Mouse (Mus musculus): Measurements from ENCODE around the gene Dhps.

GRCm38 (mm10) chr8:85096196-85096595 is 24.6 kb downstream of the Dhps start:
- TF ChIP-seq POLR2A (IDR thresholded peaks at IDR 0.05; ENCODE audit: control insufficient read depth, low read depth, low read length) (no peak), CTCF (IDR thresholded peaks at IDR 0.05; ENCODE audit: control insufficient read depth, insufficient read depth, insufficient replicate concordance, low read depth, low read length) (no peak)
